Mouse (Mus musculus): ENCODE results near the gene Scamp3. TPM values are rescaled to one million over a fixed set of nuclear protein-coding genes. Genes with fewer than 3 reads are reported as not detected.

Gene Scamp3
- polyA plus RNA-seq, 1 experiment from 2014 or later: 128 TPM

GRCm38 (mm10) chr3:89203142-89203514, 25.9 kb downstream of the Scamp3 start:
- no peaks in the 10 kb centered on the region for H3K9me3 ChIP-seq (ENCODE audit: control insufficient read depth, low read length)
- peaks cover 7% of the 10 kb centered on the region for H3K36me3 ChIP-seq (ENCODE audit: control insufficient read depth, insufficient read depth)
- H3K4me1 ChIP-seq (replicated peaks; ENCODE audit: control insufficient read depth, insufficient read depth, low read length): peaks cover 5% of the 10 kb centered on the region
- 39% methylated on average over 5 of the region's 5 CpGs for WGBS
- peak overlapping the region; percentile 52 for H3K9ac ChIP-seq (replicated peaks; ENCODE audit: low read depth, low read length)
- peak; percentile 24 for ATAC-seq
- H3K27me3 ChIP-seq (replicated peaks; ENCODE audit: control insufficient read depth, insufficient read depth, low read length): no peaks in the 10 kb centered on the region
- H3K4me2 ChIP-seq (ENCODE audit: low read length): peak overlapping the region; percentile 60
- peak overlapping the region; percentile 62 for H3K4me3 ChIP-seq (replicated peaks; ENCODE audit: low read length)
- H3K27ac ChIP-seq (ENCODE audit: low read length): no peak overlapping the region

- no peak overlapping the region for H3K27ac ChIP-seq (ENCODE audit: low read length)
- WGBS: 90% methylated on average over 7 of the region's 7 CpGs
- peaks cover 24% of the 10 kb centered on the region for H3K36me3 ChIP-seq (ENCODE audit: control insufficient read depth, insufficient read depth)
- H3K27me3 ChIP-seq (replicated peaks; ENCODE audit: control insufficient read depth, insufficient read depth, low read length): no peaks in the 10 kb centered on the region
- H3K4me2 ChIP-seq (ENCODE audit: low read length): no peak overlapping the region
- no peak for ATAC-seq
- peaks cover 5% of the 10 kb centered on the region for H3K4me1 ChIP-seq (replicated peaks; ENCODE audit: control insufficient read depth, insufficient read depth, low read length)
- no peak overlapping the region for H3K9ac ChIP-seq (replicated peaks; ENCODE audit: low read depth, low read length)
- no peak overlapping the region for H3K4me3 ChIP-seq (replicated peaks; ENCODE audit: low read length)
- H3K9me3 ChIP-seq (ENCODE audit: control insufficient read depth, low read length): no peaks in the 10 kb centered on the region
Observed at GRCm38 (mm10) chr3:89206079-89206478, 28.8 kb downstream of the Scamp3 start.

GRCm38 (mm10) chr3:89206695-89207094, 29.4 kb downstream of the Scamp3 start:
- Histone ChIP-seq H3K9ac (replicated peaks; ENCODE audit: low read depth, low read length) (no peak overlapping the region), H3K4me1 (replicated peaks; ENCODE audit: control insufficient read depth, insufficient read depth, low read length) (peaks cover 5% of the 10 kb centered on the region), H3K9me3 (ENCODE audit: control insufficient read depth, low read length) (no peaks in the 10 kb centered on the region), H3K36me3 (ENCODE audit: control insufficient read depth, insufficient read depth) (peaks cover 24% of the 10 kb centered on the region), H3K27me3 (replicated peaks; ENCODE audit: control insufficient read depth, insufficient read depth, low read length) (no peaks in the 10 kb centered on the region), H3K27ac (ENCODE audit: low read length) (no peak overlapping the region), H3K4me2 (ENCODE audit: low read length) (no peak overlapping the region), H3K4me3 (replicated peaks; ENCODE audit: low read length) (no peak overlapping the region)
- no peak for ATAC-seq
- 94% methylated on average over 2 of the region's 2 CpGs for WGBS

GRCm38 (mm10) chr3:89208075-89208657, 30.9 kb downstream of the Scamp3 start:
- ATAC-seq: no peak
- WGBS: 94% methylated on average over 13 of the region's 13 CpGs
- peaks cover 24% of the 10 kb centered on the region for H3K36me3 ChIP-seq (ENCODE audit: control insufficient read depth, insufficient read depth)

GRCm38 (mm10) chr3:89208736-89209135, 31.5 kb downstream of the Scamp3 start:
- Histone ChIP-seq H3K9ac (replicated peaks; ENCODE audit: low read depth, low read length) (no peak overlapping the region), H3K4me1 (replicated peaks; ENCODE audit: control insufficient read depth, insufficient read depth, low read length) (peaks cover 5% of the 10 kb centered on the region), H3K9me3 (ENCODE audit: control insufficient read depth, low read length) (no peaks in the 10 kb centered on the region), H3K27me3 (replicated peaks; ENCODE audit: control insufficient read depth, insufficient read depth, low read length) (no peaks in the 10 kb centered on the region), H3K27ac (ENCODE audit: low read length) (no peak overlapping the region), H3K4me2 (ENCODE audit: low read length) (no peak overlapping the region), H3K36me3 (ENCODE audit: control insufficient read depth, insufficient read depth) (peaks cover 24% of the 10 kb centered on the region), H3K4me3 (replicated peaks; ENCODE audit: low read length) (no peak overlapping the region)
- WGBS: 86% methylated on average over 6 of the region's 6 CpGs
- ATAC-seq: no peak

More at GRCm38 (mm10) chr3:89208075-89208657, 30.9 kb downstream of the Scamp3 start:
- Histone ChIP-seq H3K27ac (ENCODE audit: low read length) (no peak overlapping the region), H3K9ac (replicated peaks; ENCODE audit: low read depth, low read length) (no peak overlapping the region), H3K27me3 (replicated peaks; ENCODE audit: control insufficient read depth, insufficient read depth, low read length) (no peaks in the 10 kb centered on the region), H3K4me1 (replicated peaks; ENCODE audit: control insufficient read depth, insufficient read depth, low read length) (peaks cover 8% of the 10 kb centered on the region), H3K4me3 (replicated peaks; ENCODE audit: low read length) (no peak overlapping the region), H3K4me2 (ENCODE audit: low read length) (no peak overlapping the region), H3K9me3 (ENCODE audit: control insufficient read depth, low read length) (no peaks in the 10 kb centered on the region)

GRCm38 (mm10) chr3:89209731-89210130, 32.5 kb downstream of the Scamp3 start:
- Histone ChIP-seq H3K4me1 (replicated peaks; ENCODE audit: control insufficient read depth, insufficient read depth, low read length) (peaks cover 9% of the 10 kb centered on the region), H3K9ac (replicated peaks; ENCODE audit: low read depth, low read length) (no peak overlapping the region), H3K36me3 (ENCODE audit: control insufficient read depth, insufficient read depth) (peaks cover 24% of the 10 kb centered on the region), H3K27ac (ENCODE audit: low read length) (no peak overlapping the region), H3K9me3 (ENCODE audit: control insufficient read depth, low read length) (no peaks in the 10 kb centered on the region), H3K4me2 (ENCODE audit: low read length) (no peak overlapping the region), H3K4me3 (replicated peaks; ENCODE audit: low read length) (no peak overlapping the region), H3K27me3 (replicated peaks; ENCODE audit: control insufficient read depth, insufficient read depth, low read length) (no peaks in the 10 kb centered on the region)
- 90% methylated on average over 7 of the region's 7 CpGs for WGBS
- ATAC-seq: no peak

- ATAC-seq: no peak
Observed at GRCm38 (mm10) chr3:89210162-89210561, 32.9 kb downstream of the Scamp3 start.

GRCm38 (mm10) chr3:89210731-89211130, 33.5 kb downstream of the Scamp3 start:
- ATAC-seq: no peak
- Histone ChIP-seq H3K9me3 (ENCODE audit: control insufficient read depth, low read length) (no peaks in the 10 kb centered on the region), H3K27ac (ENCODE audit: low read length) (no peak overlapping the region), H3K4me3 (replicated peaks; ENCODE audit: low read length) (no peak overlapping the region), H3K4me1 (replicated peaks; ENCODE audit: control insufficient read depth, insufficient read depth, low read length) (peaks cover 17% of the 10 kb centered on the region), H3K9ac (replicated peaks; ENCODE audit: low read depth, low read length) (no peak overlapping the region), H3K27me3 (replicated peaks; ENCODE audit: control insufficient read depth, insufficient read depth, low read length) (no peaks in the 10 kb centered on the region), H3K36me3 (ENCODE audit: control insufficient read depth, insufficient read depth) (peaks cover 24% of the 10 kb centered on the region), H3K4me2 (ENCODE audit: low read length) (no peak overlapping the region)
- 92% methylated on average over 7 of the region's 7 CpGs for WGBS

More at GRCm38 (mm10) chr3:89210162-89210561, 32.9 kb downstream of the Scamp3 start:
- Histone ChIP-seq H3K4me2 (ENCODE audit: low read length) (no peak overlapping the region), H3K4me1 (replicated peaks; ENCODE audit: control insufficient read depth, insufficient read depth, low read length) (peaks cover 12% of the 10 kb centered on the region), H3K27me3 (replicated peaks; ENCODE audit: control insufficient read depth, insufficient read depth, low read length) (no peaks in the 10 kb centered on the region), H3K36me3 (ENCODE audit: control insufficient read depth, insufficient read depth) (peaks cover 24% of the 10 kb centered on the region), H3K9me3 (ENCODE audit: control insufficient read depth, low read length) (no peaks in the 10 kb centered on the region), H3K9ac (replicated peaks; ENCODE audit: low read depth, low read length) (no peak overlapping the region), H3K4me3 (replicated peaks; ENCODE audit: low read length) (no peak overlapping the region), H3K27ac (ENCODE audit: low read length) (no peak overlapping the region)
- WGBS: 85% methylated on average over 13 of the region's 13 CpGs

- Histone ChIP-seq H3K4me3 (replicated peaks; ENCODE audit: low read length) (peak overlapping the region; percentile 82), H3K4me1 (replicated peaks; ENCODE audit: control insufficient read depth, insufficient read depth, low read length) (peaks cover 22% of the 10 kb centered on the region), H3K9me3 (ENCODE audit: control insufficient read depth, low read length) (no peaks in the 10 kb centered on the region), H3K27me3 (replicated peaks; ENCODE audit: control insufficient read depth, insufficient read depth, low read length) (no peaks in the 10 kb centered on the region), H3K36me3 (ENCODE audit: control insufficient read depth, insufficient read depth) (peaks cover 11% of the 10 kb centered on the region; the same call in 1 of the 2 replicates), H3K4me2 (ENCODE audit: low read length) (peak overlapping the region; percentile 87), H3K9ac (replicated peaks; ENCODE audit: low read depth, low read length) (peak overlapping the region; percentile 80), H3K27ac (ENCODE audit: low read length) (peak overlapping the region; percentile 98)
- WGBS: under 1% methylated on average over 60 of the region's 69 CpGs
- peak; percentile 86 for ATAC-seq
Observed at GRCm38 (mm10) chr3:89213803-89214530, 36.7 kb downstream of the Scamp3 start.

Data from forebrain, embryonic 16.5 days (tissue).